Mouse (Mus musculus) monocyte, adult 5-6 weeks (primary cell): ENCODE measurements around the gene Kalrn. TPM values are rescaled to one million over a fixed set of nuclear protein-coding genes. Genes with fewer than 3 reads are reported as not detected.

Experiments
- ATAC-seq: fragments of 153-309, 156-312 bp; replicated peaks from 2 replicates; pipeline ENCODE4 v1.8.0; 2017; ENCODE audit warnings: mild to moderate bottlenecking; ENCODE audit not compliant: low TSS enrichment, insufficient number of reproducible peaks, severe bottlenecking, poor library complexity, low FRiP score
- total RNA-seq: library from RNA; stranded (forward); fragments of 200-1000, 200-491, 200-594 nt; gene quantifications from 3 replicates; pipeline ENCODE4 v1.2.3, GENCODE M21; 2017

Gene Kalrn
- total RNA-seq, 1 experiment from 2014 or later: 1.7 TPM

DNA sequence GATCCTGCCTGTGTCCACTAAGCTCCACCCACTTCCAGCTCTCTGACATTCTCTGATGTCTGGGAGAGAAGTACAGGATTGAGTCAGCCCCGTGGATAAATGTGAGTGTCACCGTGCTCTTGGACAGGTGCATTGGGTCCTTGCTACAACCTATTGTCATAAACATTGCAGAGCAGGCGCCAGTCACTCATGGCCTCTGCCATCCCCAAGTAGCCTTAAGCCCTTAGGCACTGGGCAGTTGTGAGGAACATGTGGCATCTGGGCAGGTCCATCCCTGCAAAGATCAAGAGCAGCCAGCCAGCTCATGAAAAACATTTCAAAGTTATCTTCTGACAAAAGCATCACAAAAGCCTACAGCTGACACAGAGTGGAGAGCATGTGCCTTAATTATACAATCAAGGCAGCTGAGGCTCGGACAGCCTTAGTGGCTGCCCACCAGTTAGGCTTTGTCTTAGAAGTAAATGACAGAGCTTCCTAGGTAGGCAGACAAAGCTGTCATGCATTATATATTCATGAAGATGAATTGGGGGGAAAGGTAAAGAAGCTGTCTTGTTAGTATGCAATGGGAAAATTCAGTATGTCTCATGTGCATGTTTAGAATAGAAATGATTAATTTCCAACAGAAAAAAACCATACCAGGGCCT, 319.2 kb downstream of the Kalrn start:
- no peak for ATAC-seq

DNA sequence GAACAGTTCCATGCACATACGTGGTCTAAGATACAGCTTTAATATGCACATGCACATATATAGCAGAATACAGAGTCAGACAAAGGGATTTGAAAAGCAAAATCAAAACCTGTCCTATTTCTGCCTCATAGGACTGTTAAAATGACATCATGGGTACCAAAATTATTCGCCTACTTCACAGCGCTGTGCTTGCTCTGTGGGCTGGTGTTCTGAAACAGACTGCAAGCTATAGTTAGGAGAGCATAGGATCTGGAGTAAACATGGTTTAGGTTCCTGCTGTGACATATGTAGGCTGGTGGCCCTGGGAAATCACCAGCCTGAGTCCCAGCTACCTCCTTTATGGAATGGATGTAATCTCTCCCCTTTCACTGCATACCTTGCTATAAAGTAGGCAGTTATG, 320.7 kb downstream of the Kalrn start:
- no peak for ATAC-seq

DNA sequence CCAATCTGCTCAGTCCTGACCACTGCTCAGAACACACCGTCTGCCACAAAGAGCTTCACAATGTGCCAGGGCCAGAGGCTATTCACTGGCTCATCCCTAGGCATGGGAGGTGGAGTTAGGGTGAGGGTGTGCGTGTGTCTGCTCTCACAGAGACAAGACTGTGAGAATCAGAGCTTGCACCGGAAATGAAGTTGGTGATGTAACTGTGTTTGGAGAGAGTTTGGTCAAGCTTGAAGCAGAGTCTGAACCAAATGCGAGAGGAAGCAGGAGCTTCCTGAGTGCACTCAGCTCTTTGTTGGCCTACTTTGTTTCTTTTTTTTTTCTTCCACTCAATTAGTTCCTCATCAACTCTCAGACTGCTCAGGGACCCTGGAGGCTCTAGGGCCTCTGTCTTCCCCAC, 325.1 kb downstream of the Kalrn start:
- ATAC-seq: no peak

DNA sequence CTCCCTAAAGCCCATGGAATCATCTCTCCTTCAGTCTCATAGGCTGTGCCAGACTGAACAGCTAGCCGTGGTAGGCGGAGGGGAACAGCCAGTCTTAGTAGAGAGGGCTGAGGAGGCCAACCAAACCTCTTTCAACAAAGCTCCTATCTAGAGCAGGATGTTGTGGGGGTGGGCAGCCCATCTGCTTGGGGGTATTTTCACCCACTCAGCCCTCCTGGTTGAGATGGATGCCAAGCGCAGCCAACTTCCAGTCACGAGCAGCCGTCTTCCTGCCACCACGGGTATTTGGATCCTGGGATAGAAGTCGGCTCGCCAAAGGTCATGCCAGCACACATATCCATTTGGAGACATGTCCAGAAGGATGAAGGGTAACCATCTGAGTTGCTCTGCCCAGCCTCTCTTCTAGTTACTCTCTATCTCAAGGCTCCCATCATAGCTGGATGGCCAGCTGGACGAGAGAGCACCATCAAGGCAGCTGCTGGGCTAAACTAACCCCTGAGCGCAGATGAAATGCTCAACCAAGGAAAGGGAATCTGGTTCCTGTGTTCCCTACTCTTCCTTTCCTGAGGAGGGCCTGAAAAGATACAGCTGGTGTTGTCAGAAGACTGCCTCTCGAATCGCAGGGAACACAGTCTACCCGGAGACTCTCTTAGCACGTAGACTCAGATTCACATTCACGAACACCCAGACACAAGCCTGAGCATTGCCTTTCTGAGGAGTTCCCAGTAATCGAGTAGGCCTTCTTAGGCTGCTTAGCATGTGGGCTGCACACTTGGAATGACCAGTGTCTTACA, 331.2 kb downstream of the Kalrn start:
- no peak for ATAC-seq

DNA sequence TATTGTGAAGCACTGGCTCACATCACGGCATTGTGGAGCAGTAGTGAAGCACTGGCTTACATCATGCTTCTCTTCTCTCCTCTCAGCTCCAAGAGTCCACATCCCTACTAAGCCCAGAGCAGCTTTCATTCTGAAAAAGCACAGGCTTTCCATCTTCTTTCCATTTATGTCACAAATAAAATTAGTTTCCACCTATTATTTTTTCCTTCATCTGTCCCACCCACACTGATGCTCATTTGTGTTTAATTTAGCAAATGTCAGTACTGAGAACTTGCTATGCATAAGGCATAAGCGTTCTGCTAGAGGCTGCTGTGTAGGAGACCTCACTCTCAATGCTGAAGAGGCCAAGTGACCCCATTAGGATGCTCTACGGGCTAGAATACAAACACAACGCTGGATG, 333.7 kb downstream of the Kalrn start:
- no peak for ATAC-seq

DNA sequence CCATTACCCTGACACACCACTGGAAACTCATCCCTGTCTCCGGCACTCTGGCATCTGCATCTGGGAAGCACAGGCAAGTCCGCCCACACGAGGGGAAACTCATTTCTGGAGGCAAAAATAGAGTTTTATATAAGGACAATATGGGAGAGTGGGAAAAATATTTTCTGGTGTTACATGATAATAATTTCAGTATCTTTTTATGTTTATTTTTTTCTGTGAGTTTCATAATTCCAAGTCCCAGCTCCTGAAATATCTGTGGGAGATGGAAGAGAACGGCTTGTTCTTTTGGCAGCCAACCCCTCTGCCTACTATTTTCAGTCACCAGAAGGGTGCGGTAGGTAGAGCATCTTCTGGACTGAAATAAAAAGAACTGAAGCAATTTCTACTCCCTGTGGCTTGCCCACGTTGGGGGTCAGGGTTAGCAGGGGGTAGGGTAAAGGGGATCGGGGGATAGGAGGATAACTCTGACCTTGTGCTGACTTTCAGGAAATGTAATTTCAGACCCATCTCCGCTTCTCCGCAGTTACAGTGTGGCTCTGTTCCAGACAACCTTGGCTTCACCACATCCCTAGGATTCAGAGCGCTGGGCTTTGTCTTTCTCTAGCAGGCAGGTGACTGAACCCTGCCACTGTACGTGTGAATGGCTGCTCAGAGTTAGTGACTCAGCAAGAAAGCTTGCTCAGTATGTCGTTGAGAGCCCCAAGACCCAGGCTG, 336.3 kb downstream of the Kalrn start:
- ATAC-seq: no peak

DNA sequence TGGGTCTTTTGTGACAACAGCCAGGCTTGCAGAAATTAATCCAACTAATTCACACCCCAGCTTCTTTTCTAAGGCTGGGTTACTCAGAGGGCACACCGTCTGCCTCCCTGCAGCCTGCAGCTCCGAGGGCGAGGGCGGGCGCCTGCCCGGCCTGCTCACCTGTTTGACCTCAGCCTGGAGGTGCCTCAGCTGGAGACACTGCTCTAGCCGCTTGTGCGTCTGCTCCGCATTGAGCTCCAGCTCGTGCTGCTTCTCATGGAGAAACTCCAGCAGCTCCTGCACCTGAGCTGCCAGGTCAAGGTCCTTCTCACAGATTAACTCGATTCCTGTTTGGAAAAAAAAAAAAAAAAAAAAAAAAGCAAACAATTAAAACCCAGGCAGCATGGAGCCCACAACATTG, 338.2 kb downstream of the Kalrn start:
- no peak for ATAC-seq

DNA sequence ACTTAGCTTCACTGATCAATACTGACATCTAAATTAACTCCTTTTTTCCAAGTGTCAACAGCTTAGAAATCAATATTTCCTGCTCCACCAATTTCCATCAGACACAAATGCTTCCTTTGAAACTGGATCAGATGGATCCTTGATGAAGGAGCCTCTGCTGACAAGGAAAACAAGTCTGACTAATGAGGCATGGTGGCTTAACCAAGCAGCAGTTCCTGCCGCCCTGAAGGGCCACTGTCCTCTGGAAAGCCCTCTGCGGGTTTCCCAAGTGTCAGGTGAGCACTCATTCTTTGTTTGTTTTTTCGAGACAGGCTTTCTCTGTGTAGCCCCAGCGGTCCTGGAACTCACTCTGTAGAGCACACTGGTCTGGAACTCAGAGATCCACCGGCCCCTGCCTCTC, 341.4 kb downstream of the Kalrn start:
- ATAC-seq: no peak

DNA sequence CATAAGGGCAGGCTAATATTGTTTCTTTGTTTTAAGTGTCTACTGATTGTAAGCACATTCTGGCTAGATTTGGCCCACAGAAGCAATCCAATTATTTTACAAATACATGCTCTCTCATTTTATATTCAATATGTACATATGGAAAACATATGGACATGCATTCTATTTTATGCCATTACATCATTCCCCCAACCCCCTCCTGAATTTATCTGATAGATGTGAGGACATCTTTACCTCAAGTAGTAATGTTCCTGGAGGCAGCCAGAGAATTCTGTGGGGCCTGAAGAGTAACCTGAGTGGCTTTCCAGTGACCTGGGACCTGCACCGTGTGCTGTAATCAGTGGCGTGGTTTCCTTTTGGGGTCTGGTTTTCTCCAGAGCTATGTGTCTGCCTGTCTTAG, 342.2 kb downstream of the Kalrn start:
- ATAC-seq: no peak

DNA sequence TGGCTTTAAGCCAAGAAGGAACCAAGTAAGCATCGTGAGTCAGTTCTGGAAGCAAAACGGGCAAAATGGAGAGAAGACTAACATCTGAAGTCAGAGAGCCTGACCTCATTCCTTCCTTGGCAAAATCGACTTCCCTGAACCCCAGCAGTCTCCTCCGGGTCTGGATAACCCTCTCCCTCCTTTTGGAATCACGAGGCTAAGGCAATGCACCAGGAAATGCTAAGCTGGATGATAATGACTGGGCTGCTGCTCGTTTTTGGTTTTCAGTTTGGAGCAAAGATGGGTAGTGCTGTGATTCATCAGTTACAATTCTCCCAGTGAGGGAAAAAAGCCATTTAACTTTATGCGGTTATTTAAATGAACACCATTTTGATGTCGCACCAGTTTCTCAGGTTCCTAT, 344.0 kb downstream of the Kalrn start:
- no peak for ATAC-seq

DNA sequence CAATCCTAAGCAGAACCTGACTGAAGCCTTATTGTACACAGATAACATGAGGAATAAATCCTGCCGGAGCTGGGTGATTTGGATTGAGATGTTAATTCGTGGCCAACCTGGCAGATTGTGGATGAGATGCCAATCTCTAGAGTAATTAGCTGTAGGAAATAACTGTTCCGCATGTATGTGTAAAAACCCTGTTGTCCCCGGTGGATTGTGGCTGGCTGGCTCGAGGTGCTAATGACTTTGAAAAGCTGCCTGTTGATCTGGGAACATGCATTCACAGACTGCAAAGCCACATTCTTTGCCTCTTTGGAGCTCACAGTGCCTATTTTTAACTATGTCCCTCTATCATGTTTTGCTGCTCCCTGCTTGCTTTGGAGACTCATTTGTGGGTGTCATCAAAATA, 344.7 kb downstream of the Kalrn start:
- no peak for ATAC-seq

DNA sequence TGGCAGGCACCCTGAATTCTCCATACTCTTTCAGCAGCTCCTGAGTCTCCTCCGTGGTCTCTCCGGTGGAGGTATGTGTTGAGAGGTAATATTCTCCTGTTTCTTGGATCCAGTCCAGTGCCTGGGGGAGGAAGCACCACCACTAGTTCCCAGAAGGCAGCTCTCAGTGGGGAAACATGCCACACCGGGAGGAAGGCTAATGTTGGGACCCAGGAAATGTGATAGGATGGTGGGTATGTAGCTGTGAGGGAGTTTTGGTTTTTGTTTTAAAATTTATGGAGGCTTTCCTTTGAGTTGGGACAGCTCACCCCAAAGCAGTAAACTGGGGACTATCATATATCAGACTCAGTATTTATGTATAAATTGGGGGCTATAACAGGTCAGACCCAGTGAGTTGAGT, 361.2 kb downstream of the Kalrn start:
- ATAC-seq: no peak

DNA sequence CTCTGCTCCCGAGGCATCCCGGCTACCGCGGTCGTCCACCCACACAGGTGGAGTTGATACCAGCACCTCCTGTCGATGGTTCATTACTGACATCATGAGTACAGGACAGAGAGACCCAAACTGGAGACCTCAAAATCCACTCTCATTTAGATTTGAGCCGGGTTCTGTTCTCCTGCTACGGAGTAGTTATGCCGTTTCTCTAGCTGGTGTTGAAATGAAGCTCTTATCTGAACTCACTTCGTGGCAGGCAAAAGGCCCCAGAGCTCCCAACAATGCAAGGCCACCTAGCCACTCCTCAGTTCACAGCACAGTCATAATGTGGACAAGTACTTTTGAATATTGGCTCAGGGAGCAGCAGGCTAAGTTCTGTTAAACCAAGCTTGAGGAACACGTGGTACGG, 362.1 kb downstream of the Kalrn start:
- ATAC-seq: no peak

DNA sequence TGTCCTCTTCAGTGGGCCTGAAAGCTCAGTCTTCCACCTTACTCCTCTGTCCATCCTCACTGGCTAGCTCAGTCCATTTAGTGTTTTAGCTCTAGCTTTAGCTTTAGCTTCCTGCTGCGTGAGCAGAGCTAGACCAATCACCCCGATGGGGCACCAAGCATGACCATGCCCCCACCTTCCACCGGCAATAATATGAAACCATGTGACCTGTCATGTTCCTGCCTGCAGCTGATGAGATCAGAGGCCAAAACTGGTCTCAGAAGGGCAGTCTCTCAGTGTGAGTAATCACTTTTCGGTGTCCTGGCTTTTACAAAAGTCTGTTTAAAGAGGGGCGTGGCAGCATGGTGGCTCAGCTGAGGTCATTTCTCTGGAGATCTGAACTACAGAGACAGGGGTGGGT, 364.6 kb downstream of the Kalrn start:
- no peak for ATAC-seq

DNA sequence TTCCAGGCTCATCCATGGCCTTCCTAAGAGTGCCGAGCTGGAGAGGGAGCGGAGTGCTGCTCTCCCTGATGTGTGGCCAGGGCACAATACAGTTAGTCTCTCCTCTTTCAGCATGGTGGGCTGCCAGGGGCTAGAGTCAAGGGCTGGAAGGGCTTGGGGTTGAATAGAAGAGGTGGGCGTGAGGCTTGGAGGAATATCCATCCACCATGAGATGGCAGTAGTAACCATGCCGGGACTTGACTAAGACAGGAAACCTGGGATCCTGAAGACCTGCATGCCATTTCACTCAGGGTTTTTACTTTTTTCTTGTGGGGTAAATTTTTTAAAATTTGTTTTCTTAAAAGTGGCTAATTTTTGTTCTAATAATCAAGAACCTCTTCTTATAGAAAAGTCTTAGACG, 365.4 kb downstream of the Kalrn start:
- ATAC-seq: no peak

DNA sequence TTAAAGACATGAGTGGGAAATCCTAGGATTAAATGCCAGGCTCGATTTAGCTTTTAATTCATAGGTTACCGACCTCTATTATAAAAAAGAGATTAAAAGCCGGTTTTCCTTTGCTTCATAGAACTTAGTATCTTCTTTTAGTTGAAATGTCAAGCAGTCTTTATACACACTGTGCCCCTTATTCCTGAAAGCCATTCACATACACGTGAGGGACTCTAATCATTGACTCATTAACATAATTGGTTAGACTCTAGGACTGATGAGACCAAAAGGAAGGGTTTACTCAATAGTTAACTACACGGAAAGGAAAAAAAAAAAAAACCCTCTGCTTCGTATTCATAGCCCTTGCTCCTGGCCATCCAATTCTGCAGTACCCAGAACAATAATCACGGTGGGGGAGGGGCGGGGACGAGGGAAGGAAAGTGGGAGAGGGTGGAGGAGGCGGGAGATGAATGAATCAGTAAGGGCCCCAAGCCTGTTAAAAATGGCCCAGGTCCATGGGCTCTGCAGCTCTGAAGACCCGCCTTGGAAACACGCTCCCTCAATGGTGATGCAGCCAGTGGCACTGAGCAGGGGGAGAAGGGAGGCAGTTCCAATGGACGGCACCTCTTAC, 368.7 kb downstream of the Kalrn start:
- no peak for ATAC-seq

DNA sequence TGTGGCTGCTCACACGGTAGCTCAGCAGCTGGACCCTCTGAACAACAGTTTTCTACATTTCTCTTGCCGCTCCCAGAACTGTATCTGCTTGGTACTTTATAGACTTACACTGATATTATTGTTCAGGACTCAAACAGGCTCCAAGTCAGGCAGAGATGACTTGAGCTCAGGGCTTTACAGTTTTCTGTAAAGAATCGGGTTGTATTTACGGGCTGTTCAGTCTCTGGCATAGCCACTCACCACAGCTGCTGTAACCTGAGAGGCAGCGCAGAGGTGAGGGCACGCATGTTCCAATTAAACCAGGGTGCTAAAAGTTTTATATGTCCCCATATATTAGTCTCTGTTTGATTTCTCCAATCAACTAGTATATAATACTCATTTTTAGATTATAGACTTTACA, 373.8 kb downstream of the Kalrn start:
- ATAC-seq: no peak

DNA sequence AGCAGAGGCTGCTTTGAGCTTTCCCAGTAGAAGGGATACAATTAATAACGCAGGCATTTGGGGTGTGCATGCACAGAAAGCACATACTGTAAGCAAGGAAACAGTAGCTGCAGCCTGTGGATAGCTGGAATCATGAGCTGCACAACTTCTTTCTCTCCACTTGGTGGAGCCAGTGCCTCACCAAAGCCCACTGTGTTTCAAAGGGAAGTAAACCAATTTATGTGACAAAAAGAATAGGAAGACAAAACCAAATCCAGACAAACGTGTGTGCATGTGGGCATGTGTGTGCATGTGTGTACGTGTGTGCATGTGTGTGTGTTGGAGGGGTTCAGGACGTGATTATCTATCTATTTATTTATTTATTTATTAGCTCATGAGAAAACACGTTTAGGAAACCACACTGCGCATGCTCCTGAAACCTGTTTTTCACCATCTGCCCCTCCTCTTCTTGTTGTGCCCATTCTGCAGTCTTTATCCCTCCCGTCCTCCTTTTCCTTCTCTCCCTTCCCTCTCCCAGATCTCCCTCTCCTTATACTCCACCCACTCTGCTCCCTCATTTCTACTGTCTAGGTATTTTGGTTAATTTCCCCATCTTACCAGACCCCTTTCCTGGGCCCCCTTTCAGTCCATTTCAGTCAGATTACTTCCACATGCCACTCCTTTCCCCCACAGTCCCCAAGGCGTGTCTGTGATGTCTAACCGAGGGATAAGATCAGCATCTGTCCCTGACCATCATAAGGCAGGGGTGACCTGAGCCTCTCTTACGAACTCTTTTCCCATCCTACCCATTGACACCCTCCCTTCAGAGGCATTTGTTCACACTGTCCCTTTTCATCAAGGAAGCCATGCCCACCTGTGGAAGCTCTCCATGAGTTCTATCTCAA, 380.1 kb downstream of the Kalrn start:
- no peak for ATAC-seq

DNA sequence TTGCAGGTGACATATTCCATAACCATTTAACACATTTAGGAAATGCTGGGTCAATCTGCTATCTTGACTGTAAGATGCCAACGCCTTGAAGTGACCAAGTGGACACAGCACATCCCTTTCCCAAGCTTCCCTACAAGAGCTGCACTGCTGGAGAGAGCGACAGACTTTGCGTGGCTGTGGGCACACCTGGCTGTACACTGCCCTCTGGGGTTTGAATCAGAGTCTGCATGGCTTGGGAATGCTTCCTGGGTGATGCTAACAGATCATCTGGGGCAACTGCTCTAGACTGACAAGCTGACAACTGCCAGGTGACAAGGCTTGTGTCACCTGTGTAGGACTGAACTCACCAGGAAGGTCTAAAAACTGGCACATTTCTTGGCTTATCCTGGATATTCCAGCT, 388.6 kb downstream of the Kalrn start:
- ATAC-seq: no peak
